ENCODE assay signal across 7 mouse cellular contexts in the genomic region with DNA sequence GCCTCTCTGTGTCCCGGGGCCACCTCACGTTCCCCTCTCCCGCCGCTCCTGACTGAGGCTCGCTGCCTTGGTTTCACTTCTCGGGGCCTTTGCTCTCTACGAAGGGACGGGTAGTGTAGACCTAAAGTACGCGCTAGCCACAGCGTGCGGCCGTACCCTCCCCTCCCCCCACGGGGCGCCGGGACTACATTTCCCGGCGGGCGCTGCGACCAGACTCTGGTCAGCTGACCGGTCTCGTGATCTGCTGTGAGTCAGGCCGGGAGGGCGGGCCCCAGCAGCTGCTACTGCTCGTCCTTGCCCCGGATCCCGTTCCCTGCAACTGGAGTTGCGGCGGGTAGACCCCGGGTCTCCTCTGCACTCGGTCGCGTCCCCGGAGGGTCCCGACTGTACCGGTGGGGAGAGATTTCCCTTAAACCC. TPM values are rescaled to one million over a fixed set of nuclear protein-coding genes. Genes with fewer than 3 reads are reported as not detected.
DNase-seq lines count a peak whose midpoint lies in the region; ATAC-seq lines count a peak whose summit lies in the region.

No protein-coding gene starts in this region.

- ATAC-seq in intestine, embryonic 15.5 days, result peak; percentile 90

- no peaks in the 10 kb centered on the region for H3K9me3 ChIP-seq in intestine, embryonic 15.5 days
- H3K9me3 ChIP-seq in midbrain, embryonic 10.5 days (replicated peaks), result no peaks in the 10 kb centered on the region

- peak overlapping the region; percentile 99 for H3K27ac ChIP-seq in intestine, embryonic 15.5 days
- H3K27ac ChIP-seq in midbrain, embryonic 10.5 days (replicated peaks), result peak overlapping the region; percentile 99

- peak overlapping the region; percentile 59 for H3K4me2 ChIP-seq in intestine, embryonic 15.5 days (replicated peaks)

- no peaks in the 10 kb centered on the region for H3K27me3 ChIP-seq in intestine, embryonic 15.5 days (replicated peaks)
- no peaks in the 10 kb centered on the region for H3K27me3 ChIP-seq in midbrain, embryonic 10.5 days (ENCODE audit: low read depth, poor library complexity, severe bottlenecking)

- H3K36me3 ChIP-seq in intestine, embryonic 15.5 days, result 0 out of 2 replicates have a peak, but pooled peaks cover 6% of the 10 kb centered on the region
- H3K36me3 ChIP-seq in midbrain, embryonic 10.5 days, result peaks cover 43% of the 10 kb centered on the region

- intact Hi-C loops in gastrocnemius, postnatal 14 days (cut with DNase I; ENCODE audit: low total_unique reads), result no loop called here
- intact Hi-C loops in left cerebral cortex, postnatal 36 days (cut with DNase I), result loop anchor here (1.0 kb wide), 1 partner anchor 10 kb away; a partner anchor contains a TSS

- H3K4me3 ChIP-seq in intestine, embryonic 15.5 days (replicated peaks), result peak overlapping the region; percentile 99
- H3K4me3 ChIP-seq in midbrain, embryonic 10.5 days, result peak overlapping the region; percentile 100

- peaks cover 12% of the 10 kb centered on the region for H3K4me1 ChIP-seq in intestine, embryonic 15.5 days (replicated peaks)
- H3K4me1 ChIP-seq in midbrain, embryonic 10.5 days, result peaks cover 25% of the 10 kb centered on the region

- DNase-seq in adrenal gland, adult 2 months, result peak; percentile 98
- peak; percentile 97 for DNase-seq in embryo, embryonic 10.5 days (ENCODE audit: low spot score)
- DNase-seq in gastrocnemius, postnatal 14 days, result peak; percentile 98
- DNase-seq in left cerebral cortex, postnatal 36 days (ENCODE audit: low spot score in 2 of 2), result peak; percentile 98 to 99
- DNase-seq in midbrain, embryonic 10.5 days (ENCODE audit: low spot score), result peak; percentile 96
- peak; percentile 97 for DNase-seq in right cerebral cortex, postnatal 36 days (ENCODE audit: low spot score in 2 of 2)

- H3K9ac ChIP-seq in intestine, embryonic 15.5 days, result peak overlapping the region; percentile 71

- WGBS in intestine, embryonic 15.5 days, result 0% methylated on average over 36 of the region's 36 CpGs
- WGBS in midbrain, embryonic 10.5 days, result under 1% methylated on average over 36 of the region's 36 CpGs

RNA-seq across cellular contexts. Expression of a gene that starts 0.6 kb away (rescaled TPM):
- 100 to 1,000 TPM; 223 to 256 TPM for total RNA-seq in adrenal gland, adult 2 months (2021)
- 693 and 1,121 TPM in 2 replicates for polyA plus RNA-seq in adrenal gland, adult 2 months (2012; rRNA removed)
- 10 to 100 TPM; 73.0 to 80.9 TPM for total RNA-seq in gastrocnemius, postnatal 14 days (2021)
- 723 and 765 TPM in 2 replicates for polyA plus RNA-seq in intestine, embryonic 15.5 days (2015; fragmentation: Nextera tagmentation; extraction: Ambion mirVana)
- 100 to 1,000 TPM; 137 to 155 TPM for total RNA-seq in left cerebral cortex, postnatal 36 days (2021)
- 852 and 895 TPM in 2 replicates for polyA plus RNA-seq in midbrain, embryonic 10.5 days (2016; fragmentation: Nextera tagmentation; extraction: Ambion mirVana)

RNA-seq across cellular contexts. Expression of a gene that starts 1.3 kb away (rescaled TPM):
- total RNA-seq in adrenal gland, adult 2 months (2021), result 10 to 100 TPM; 31.3 to 43.6 TPM
- polyA plus RNA-seq in adrenal gland, adult 2 months (2012; rRNA removed), result 36.8 and 48.1 TPM in 2 replicates
- total RNA-seq in gastrocnemius, postnatal 14 days (2021), result 10 to 100 TPM; 22.3 to 27.2 TPM
- polyA plus RNA-seq in intestine, embryonic 15.5 days (2015; fragmentation: Nextera tagmentation; extraction: Ambion mirVana), result 39.4 and 47.3 TPM in 2 replicates
- total RNA-seq in left cerebral cortex, postnatal 36 days (2021), result 10 to 100 TPM; 33.2 to 41.6 TPM
- 27.9 and 31.7 TPM in 2 replicates for polyA plus RNA-seq in midbrain, embryonic 10.5 days (2016; fragmentation: Nextera tagmentation; extraction: Ambion mirVana)

RNA-seq across cellular contexts. Expression of a gene that starts 10.3 kb away (rescaled TPM):
- total RNA-seq in adrenal gland, adult 2 months (2021), result 10 to 100 TPM; 30.6 to 50.7 TPM
- polyA plus RNA-seq in adrenal gland, adult 2 months (2012; rRNA removed), result 17.3 and 18.8 TPM in 2 replicates
- total RNA-seq in gastrocnemius, postnatal 14 days (2021), result 10 to 100 TPM; 19.5 to 21.4 TPM
- polyA plus RNA-seq in intestine, embryonic 15.5 days (2015; fragmentation: Nextera tagmentation; extraction: Ambion mirVana), result 81.2 and 88.5 TPM in 2 replicates
- 10 to 100 TPM; 28.4 to 29.1 TPM for total RNA-seq in left cerebral cortex, postnatal 36 days (2021)
- polyA plus RNA-seq in midbrain, embryonic 10.5 days (2016; fragmentation: Nextera tagmentation; extraction: Ambion mirVana), result 92.5 and 102 TPM in 2 replicates

RNA-seq across cellular contexts. Expression of a gene that starts 10.4 kb away (rescaled TPM):
- 10 to 100 TPM; 22.5 to 35.2 TPM for total RNA-seq in adrenal gland, adult 2 months (2021)
- polyA plus RNA-seq in adrenal gland, adult 2 months (2012; rRNA removed), result 25.9 and 26.6 TPM in 2 replicates
- 10 to 100 TPM; 24.1 to 24.7 TPM for total RNA-seq in gastrocnemius, postnatal 14 days (2021)
- 62.0 and 63.7 TPM in 2 replicates for polyA plus RNA-seq in intestine, embryonic 15.5 days (2015; fragmentation: Nextera tagmentation; extraction: Ambion mirVana)
- total RNA-seq in left cerebral cortex, postnatal 36 days (2021), result 10 to 100 TPM; 24.4 to 29.5 TPM
- polyA plus RNA-seq in midbrain, embryonic 10.5 days (2016; fragmentation: Nextera tagmentation; extraction: Ambion mirVana), result 68.5 and 70.3 TPM in 2 replicates

RNA-seq across cellular contexts. Expression of a gene that starts 25.7 kb away (rescaled TPM):
- 10 to 100 TPM; 37.2 to 78.7 TPM for total RNA-seq in adrenal gland, adult 2 months (2021)
- polyA plus RNA-seq in adrenal gland, adult 2 months (2012; rRNA removed), result 282 and 392 TPM in 2 replicates
- total RNA-seq in gastrocnemius, postnatal 14 days (2021), result 10 to 100 TPM; 23.1 to 29.6 TPM
- polyA plus RNA-seq in intestine, embryonic 15.5 days (2015; fragmentation: Nextera tagmentation; extraction: Ambion mirVana), result 25.5 and 27.9 TPM in 2 replicates
- 10 to 100 TPM; 15.4 to 18.3 TPM for total RNA-seq in left cerebral cortex, postnatal 36 days (2021)
- polyA plus RNA-seq in midbrain, embryonic 10.5 days (2016; fragmentation: Nextera tagmentation; extraction: Ambion mirVana), result 28.1 and 29.1 TPM in 2 replicates

Comparison
In these comparisons a context has a peak if more than half of its experiments do, and no peak if none do; other contexts are left out.
1. Peak in every context shown above with its lines: DNase-seq, ATAC-seq, H3K4me3 ChIP-seq and H3K27ac ChIP-seq.